Mouse (Mus musculus) Muller cell, postnatal 12 days (primary cell): ENCODE results near the gene Cacna2d1.

Experiments used
- DNase-seq: peaks from one replicate; pipeline ENCODE4 v3.0.0-alpha.2; 2015; ENCODE audit errors: inconsistent ontology term

The Cacna2d1 gene

GRCm38 (mm10) chr5:16056795-16057194 is 122.3 kb downstream of the Cacna2d1 start:
- DNase-seq: peak; percentile 82

GRCm38 (mm10) chr5:16062773-16063172 is 128.3 kb downstream of the Cacna2d1 start:
- DNase-seq: no peak

GRCm38 (mm10) chr5:16063273-16063672 is 128.8 kb downstream of the Cacna2d1 start:
- DNase-seq: no peak

- peak; percentile 77 for DNase-seq
Observed at GRCm38 (mm10) chr5:16063949-16064348, 129.5 kb downstream of the Cacna2d1 start.

- DNase-seq: no peak
Observed at GRCm38 (mm10) chr5:16065816-16066215, 131.3 kb downstream of the Cacna2d1 start.

- no peak for DNase-seq
Observed at GRCm38 (mm10) chr5:16082253-16082652, 147.8 kb downstream of the Cacna2d1 start.

- no peak for DNase-seq
Observed at GRCm38 (mm10) chr5:16086979-16087902, 152.8 kb downstream of the Cacna2d1 start.

- no peak for DNase-seq
Observed at GRCm38 (mm10) chr5:16087995-16088394, 153.5 kb downstream of the Cacna2d1 start.

- DNase-seq: no peak
Observed at GRCm38 (mm10) chr5:16092540-16092939, 158.0 kb downstream of the Cacna2d1 start.

GRCm38 (mm10) chr5:16093071-16093693 is 158.7 kb downstream of the Cacna2d1 start:
- DNase-seq: no peak

GRCm38 (mm10) chr5:16095345-16095744 is 160.9 kb downstream of the Cacna2d1 start:
- DNase-seq: no peak

GRCm38 (mm10) chr5:16098766-16099165 is 164.3 kb downstream of the Cacna2d1 start:
- DNase-seq: no peak

- no peak for DNase-seq
Observed at GRCm38 (mm10) chr5:16101820-16102219, 167.3 kb downstream of the Cacna2d1 start.

GRCm38 (mm10) chr5:16105701-16106100 is 171.2 kb downstream of the Cacna2d1 start:
- no peak for DNase-seq

- no peak for DNase-seq
Observed at GRCm38 (mm10) chr5:16110643-16111042, 176.2 kb downstream of the Cacna2d1 start.

GRCm38 (mm10) chr5:16113879-16114278 is 179.4 kb downstream of the Cacna2d1 start:
- DNase-seq: no peak

GRCm38 (mm10) chr5:16121334-16121733 is 186.8 kb downstream of the Cacna2d1 start:
- DNase-seq: no peak

- no peak for DNase-seq
Observed at GRCm38 (mm10) chr5:16122110-16122509, 187.6 kb downstream of the Cacna2d1 start.

GRCm38 (mm10) chr5:16134286-16135094 is 200.0 kb downstream of the Cacna2d1 start:
- DNase-seq: no peak

- no peak for DNase-seq
Observed at GRCm38 (mm10) chr5:16135986-16136385, 201.5 kb downstream of the Cacna2d1 start.

- DNase-seq: no peak
Observed at GRCm38 (mm10) chr5:16136839-16137238, 202.3 kb downstream of the Cacna2d1 start.

GRCm38 (mm10) chr5:16146602-16147001 is 212.1 kb downstream of the Cacna2d1 start:
- no peak for DNase-seq
